Mouse (Mus musculus): ENCODE data around the gene Galnt14. TPM values are rescaled to one million over a fixed set of nuclear protein-coding genes. Genes with fewer than 3 reads are reported as not detected.

Galnt14 gene
- total RNA-seq, 2 experiments from 2014 or later, result not detected

DNA sequence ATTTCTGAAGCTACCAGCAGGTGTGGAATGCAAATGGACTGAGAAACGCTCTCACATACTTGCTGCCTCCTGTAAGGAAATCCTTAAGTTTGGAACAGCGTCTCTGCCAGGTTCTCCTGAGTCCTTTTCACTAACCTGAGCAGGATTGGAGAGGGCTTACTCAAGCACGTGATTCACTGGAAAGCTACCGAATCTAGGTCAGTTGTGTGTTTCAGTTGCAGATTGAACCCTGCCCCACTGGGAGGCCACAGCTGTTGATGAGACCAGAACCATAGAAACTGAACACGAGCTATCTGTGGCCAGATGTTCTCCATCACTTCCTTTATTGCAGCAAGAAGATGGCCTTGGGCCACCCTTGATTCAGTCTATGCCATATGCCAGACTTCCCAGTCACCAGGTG is 38.3 kb downstream of the Galnt14 start:
- no peak for ATAC-seq (replicated peaks; ENCODE audit: low FRiP score, low TSS enrichment, poor library complexity, severe bottlenecking)

DNA sequence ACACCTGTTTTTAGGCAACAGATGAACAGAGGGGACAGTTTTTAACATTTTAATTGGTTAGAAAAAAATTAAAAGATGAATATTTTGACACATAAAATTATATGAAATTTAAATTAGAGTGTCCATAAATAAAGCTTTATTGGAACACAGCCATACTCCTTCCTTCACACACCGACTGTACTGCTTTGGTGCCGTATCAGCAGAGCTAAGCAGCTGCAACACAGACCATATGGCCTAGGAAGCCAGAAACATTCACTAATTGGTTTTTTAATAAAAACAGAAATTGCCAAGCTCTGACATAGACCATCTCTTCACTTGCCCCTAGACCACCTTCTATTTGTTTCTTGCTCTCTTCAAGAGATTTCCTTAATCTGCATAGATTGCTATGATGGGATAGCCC is 40.2 kb downstream of the Galnt14 start:
- no peak for ATAC-seq (replicated peaks; ENCODE audit: low FRiP score, low TSS enrichment, poor library complexity, severe bottlenecking)

DNA sequence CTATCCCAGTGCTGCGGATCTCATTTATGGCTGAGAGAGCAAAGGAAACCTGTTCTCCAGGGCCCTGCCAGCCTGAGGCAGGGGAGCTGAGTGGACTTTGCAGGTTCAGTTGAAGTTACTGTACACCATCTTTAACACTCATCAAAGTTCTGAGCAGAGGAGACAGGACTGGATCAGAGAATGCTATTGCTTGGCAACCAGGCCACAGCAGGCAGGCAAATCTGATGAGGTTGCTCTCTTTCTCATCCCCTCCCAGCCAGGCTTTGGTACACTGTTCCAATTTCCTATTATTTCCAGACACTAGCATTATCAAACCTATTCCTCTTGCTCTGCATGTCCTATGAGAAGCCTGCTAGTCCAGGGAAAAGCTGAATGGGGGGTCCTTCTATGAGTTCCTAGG is 41.3 kb downstream of the Galnt14 start:
- ATAC-seq (replicated peaks; ENCODE audit: low FRiP score, low TSS enrichment, poor library complexity, severe bottlenecking), result no peak

GRCm38 (mm10) chr17:73663237-73663636 is 47.0 kb downstream of the Galnt14 start:
- ATAC-seq (replicated peaks; ENCODE audit: low FRiP score, low TSS enrichment, poor library complexity, severe bottlenecking), result no peak

- ATAC-seq (replicated peaks; ENCODE audit: low FRiP score, low TSS enrichment, poor library complexity, severe bottlenecking), result no peak
These were observed 51.4 kb downstream of the Galnt14 start for GRCm38 (mm10) chr17:73658731-73659445.

GRCm38 (mm10) chr17:73656373-73656772 is 53.9 kb downstream of the Galnt14 start:
- no peak for ATAC-seq (replicated peaks; ENCODE audit: low FRiP score, low TSS enrichment, poor library complexity, severe bottlenecking)

- no peak for ATAC-seq (replicated peaks; ENCODE audit: low FRiP score, low TSS enrichment, poor library complexity, severe bottlenecking)
These were observed 56.0 kb downstream of the Galnt14 start for GRCm38 (mm10) chr17:73654261-73654660.

DNA sequence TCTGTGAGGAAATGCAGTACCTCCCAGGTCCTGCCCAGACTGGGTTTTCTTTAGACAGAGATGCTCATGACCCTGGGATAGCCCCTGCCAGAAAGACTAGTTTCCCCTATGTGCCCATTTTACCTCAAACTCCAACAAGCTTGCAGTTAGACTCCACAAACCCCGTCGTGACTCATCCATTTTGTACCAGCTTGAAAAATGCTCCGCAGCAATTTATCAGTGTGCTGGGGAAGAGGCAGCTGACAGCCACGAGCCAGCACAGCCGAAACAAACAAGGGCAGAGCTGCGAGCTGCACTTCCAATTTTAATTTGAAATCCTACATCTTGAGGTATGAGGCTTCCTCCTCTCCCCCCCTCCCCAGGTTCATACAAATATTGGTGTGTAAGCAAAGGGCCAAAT is 60.9 kb downstream of the Galnt14 start:
- no peak for ATAC-seq (replicated peaks; ENCODE audit: low FRiP score, low TSS enrichment, poor library complexity, severe bottlenecking)

DNA sequence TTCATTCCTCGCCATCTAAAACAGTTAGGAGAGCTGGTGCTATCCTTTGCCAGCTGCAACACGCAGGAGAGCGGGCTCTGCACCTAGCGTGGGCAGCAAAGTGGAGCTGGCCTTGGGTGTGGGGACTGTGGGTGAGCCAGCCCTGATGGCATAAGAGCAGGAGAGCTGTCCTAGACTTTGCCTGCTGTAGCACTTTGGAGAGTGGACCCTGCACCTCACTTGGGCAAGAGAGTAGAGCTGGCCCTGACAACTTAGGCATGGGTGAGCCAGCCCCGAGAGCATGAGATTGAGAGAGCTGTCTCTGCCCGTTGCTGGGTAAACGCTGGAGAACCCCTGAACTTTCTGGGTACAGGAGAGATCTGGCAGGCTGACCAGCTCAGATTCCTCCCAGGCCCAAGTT is 68.6 kb downstream of the Galnt14 start:
- ATAC-seq (replicated peaks; ENCODE audit: low FRiP score, low TSS enrichment, poor library complexity, severe bottlenecking), result no peak

- ATAC-seq (replicated peaks; ENCODE audit: low FRiP score, low TSS enrichment, poor library complexity, severe bottlenecking), result no peak
These were observed 70.2 kb downstream of the Galnt14 start for GRCm38 (mm10) chr17:73640117-73640480.

- ATAC-seq (replicated peaks; ENCODE audit: low FRiP score, low TSS enrichment, poor library complexity, severe bottlenecking), result no peak
These were observed 70.7 kb downstream of the Galnt14 start for GRCm38 (mm10) chr17:73639401-73640116.

GRCm38 (mm10) chr17:73636988-73637387 is 73.3 kb downstream of the Galnt14 start:
- ATAC-seq (replicated peaks; ENCODE audit: low FRiP score, low TSS enrichment, poor library complexity, severe bottlenecking), result no peak

DNA sequence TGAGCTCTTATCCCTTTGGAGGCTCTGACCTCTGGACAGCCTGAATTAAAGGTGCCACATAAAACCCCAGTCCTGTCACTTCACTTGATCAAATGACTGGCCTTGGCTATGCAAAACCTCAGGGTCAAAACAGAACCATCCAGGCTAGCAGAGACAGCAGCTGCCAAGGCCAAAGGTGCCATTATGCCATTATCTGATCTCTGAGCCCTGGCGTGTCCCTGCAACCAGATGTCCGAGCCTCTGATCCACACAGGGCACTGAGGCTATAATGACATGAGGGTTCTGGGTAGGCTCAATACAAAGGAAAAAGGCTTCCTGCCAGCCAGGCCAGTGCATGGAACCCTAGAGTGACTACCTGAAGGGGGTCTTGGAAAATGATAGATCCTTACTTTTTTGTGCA is 75.4 kb downstream of the Galnt14 start:
- ATAC-seq (replicated peaks; ENCODE audit: low FRiP score, low TSS enrichment, poor library complexity, severe bottlenecking), result no peak

DNA sequence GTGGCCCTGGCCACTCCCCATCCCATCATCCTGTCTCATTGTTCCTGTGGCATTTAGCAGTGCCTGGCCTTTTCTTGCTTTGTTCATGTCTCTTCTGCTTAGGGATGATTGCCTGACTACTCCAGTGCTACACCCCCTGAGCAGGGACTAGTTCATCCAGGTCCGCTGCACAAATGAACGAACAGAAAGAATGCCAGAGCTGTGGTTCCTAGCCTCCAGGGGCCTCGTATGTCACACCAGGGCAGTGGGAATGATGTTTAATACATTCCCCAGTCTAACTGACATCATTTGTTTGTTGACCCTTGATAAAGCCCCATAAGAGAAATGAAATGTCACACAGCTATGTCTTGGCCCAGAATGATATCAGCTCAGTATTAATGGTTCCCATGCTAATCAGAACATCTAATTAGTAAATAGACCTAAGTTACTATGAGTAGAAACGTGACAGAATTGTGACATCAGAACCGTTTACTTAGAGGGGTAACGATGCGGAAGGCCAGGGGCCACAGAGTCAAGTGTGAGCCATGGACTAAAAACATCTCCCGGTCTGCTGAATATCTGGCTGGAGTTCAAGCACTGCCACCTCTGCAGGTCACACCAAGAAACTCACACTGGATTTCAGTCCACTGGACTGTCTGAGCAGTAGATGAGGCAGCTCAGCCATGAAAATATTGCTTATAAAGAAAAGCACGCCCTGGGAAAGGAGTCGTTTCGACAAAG is 76.1 kb downstream of the Galnt14 start:
- ATAC-seq (replicated peaks; ENCODE audit: low FRiP score, low TSS enrichment, poor library complexity, severe bottlenecking), result no peak

DNA sequence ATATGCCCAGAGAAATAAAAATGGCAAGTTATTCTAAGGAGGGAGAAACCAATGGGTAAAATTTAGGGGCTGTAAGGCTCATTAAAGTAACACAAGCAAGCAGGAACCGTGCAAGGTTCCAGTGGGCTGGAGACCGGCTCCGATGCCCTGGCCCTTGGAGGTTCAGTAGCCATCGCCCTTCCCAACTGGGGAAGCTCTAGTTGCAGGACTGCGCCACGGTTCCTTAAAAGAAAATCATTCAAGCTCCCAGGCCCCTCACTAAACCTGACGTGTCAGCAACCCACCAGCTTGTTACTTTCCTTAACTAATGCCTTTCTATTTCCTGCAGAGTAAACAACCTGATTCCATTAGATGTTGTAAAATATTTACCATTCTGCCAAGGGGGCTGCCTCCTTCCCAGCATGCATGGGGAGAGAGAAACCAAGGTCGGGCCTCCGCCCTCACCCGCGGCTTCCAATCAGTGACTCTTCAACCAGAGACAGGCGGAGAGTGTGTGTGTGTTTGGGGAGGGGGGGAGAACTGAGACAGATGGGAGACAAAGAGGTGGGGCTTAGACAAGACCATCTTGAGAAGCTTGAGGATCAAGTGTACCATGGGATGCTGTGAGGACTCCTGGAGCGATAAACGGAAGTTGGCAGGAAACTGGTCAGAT is 81.9 kb downstream of the Galnt14 start:
- no peak for ATAC-seq (replicated peaks; ENCODE audit: low FRiP score, low TSS enrichment, poor library complexity, severe bottlenecking)

DNA sequence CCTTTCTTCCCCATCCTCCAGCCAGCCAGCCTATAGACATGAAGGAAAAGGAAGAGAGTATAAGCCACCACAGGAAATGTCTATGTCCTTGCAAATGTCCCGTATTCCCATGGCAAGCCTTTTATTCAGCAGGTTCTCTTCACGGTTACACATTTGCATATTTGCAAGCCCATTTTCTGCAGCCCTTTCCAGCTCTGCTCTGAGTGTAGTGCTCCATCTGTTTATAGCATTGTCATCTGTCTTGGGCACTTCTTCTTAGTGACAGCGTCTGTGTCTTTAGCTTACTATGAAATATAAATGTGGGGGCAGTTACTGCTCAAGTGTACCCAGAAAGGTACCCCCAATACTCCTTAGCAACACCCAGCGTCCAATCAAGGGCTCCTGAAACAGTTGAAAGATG is 83.3 kb downstream of the Galnt14 start:
- ATAC-seq (replicated peaks; ENCODE audit: low FRiP score, low TSS enrichment, poor library complexity, severe bottlenecking), result no peak

DNA sequence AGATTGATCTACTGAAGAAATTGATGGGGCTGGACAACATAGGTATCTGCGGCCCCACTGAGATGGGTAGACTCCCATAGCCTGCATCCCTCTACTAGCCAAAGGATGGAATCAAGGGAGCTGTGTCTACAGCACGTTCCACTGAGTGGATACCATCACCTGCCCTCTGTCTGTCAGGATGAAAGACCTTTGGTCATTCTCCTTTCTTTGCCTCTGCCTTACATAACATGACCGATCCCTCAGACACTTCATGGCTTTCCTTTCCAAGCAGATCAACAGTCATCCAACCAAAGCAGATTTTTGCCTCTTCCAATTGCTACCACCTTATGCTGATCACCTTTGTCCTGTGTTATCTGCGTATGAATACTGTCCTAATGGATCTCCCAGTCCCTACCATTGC is 90.2 kb downstream of the Galnt14 start:
- no peak for ATAC-seq (replicated peaks; ENCODE audit: low FRiP score, low TSS enrichment, poor library complexity, severe bottlenecking)

DNA sequence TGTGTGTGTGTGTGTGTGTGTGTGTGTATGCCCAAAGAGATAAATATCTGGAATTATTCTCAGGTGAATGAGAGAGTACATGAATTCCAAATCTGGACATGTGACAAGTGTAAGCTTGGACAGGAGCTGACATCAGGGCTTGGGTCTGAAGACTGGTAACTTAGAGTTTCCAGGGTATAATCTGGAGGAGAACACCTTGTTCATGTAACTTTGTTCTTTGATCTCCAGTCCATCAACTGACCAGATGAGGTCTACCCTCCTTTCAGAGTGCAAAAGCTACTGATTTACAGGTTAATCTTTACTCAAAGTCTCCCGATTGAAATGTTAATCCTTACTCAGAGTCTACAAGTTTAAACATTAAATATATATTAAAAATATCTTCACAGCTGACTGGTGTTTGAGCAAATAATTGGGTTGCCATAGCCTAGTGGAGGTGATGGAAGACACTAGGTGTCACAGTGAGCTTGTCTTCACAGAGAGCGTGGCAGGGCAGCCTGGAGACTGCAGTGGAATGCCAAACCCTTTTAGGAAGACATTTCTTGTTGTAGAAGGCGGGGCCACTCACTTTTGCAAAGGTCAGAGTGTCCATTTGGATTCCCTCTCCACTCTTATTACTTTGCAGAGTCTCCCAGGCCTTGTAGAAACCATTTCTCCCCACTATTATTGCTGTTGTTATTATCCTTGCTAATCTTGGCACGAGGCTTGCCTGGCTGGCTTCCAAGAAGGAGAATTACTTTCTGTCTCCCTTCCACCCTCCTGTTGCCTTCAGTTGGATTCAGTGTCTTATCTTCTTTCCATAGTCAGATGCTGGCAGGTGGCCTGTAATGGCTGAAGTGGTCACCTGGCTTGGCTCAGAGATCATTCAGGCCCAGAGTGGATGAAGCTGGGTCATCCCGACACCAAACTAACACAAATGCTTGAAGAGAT is 107.4 kb downstream of the Galnt14 start:
- ATAC-seq (replicated peaks; ENCODE audit: low FRiP score, low TSS enrichment, poor library complexity, severe bottlenecking), result no peak

- ATAC-seq (replicated peaks; ENCODE audit: low FRiP score, low TSS enrichment, poor library complexity, severe bottlenecking), result no peak
These were observed 110.3 kb downstream of the Galnt14 start for GRCm38 (mm10) chr17:73599923-73600322.
